Mouse (Mus musculus): ENCODE measurements around the gene Fos. TPM values are rescaled to one million over a fixed set of nuclear protein-coding genes. Genes with fewer than 3 reads are reported as not detected.
A peak's percentile ranks its signal among the peaks of the same experiment; 100 is the strongest.

Gene Fos
- polyA plus RNA-seq, 2 experiments from 2014 or later: 11.3 to 39.0 TPM

GRCm38 (mm10) chr12:85461913-85462663 is 11.6 kb upstream of the Fos start:
- no peak for ATAC-seq

DNA sequence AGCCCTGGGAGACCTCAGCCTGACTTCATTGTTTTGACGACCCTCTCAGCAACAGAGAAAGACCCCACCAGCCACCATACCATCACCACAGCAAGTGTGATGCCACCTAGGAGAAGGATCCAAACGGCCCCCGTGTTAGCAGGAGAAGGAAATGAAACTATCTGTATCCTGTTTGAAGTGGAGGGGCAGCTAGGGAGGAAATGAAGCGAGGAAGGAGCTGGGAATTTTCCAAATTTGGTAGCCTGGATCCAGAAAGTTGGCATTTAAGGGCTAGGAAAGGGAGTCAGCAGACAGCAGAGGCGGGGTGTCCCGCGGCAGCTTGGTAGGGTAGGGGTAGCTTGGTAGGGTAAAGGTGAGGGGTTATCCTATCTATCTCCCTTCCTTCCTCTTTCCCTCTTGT is 10.9 kb upstream of the Fos start:
- ATAC-seq: no peak

GRCm38 (mm10) chr12:85464431-85464830 is 9.3 kb upstream of the Fos start:
- ATAC-seq: no peak

GRCm38 (mm10) chr12:85464902-85465301 is 8.8 kb upstream of the Fos start:
- no peak for ATAC-seq

DNA sequence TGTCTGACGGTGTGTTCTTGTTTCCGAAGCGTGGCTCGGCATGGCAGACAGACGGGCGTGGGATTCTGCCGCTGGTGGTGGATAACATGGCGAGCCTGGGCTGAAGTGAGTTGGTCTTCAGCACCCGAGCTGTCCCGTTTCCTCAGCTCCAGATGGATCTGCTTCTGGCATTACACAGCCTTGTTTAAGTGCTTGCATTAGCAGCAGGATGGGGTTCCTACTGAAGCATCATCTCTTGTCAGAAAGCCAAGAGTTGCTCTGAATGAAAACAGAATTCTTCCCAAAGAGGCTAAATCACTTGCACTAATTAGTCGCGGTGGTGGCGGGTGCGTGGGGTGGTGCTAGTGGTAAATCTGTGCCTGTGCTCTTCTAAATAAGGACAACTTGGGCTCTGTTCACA is 5.8 kb upstream of the Fos start:
- ATAC-seq: no peak

GRCm38 (mm10) chr12:85468666-85469065 is 5.0 kb upstream of the Fos start:
- ATAC-seq: no peak

- ATAC-seq: peak; percentile 9
These were observed 1.6 kb upstream of the Fos start for GRCm38 (mm10) chr12:85471920-85472655.

DNA sequence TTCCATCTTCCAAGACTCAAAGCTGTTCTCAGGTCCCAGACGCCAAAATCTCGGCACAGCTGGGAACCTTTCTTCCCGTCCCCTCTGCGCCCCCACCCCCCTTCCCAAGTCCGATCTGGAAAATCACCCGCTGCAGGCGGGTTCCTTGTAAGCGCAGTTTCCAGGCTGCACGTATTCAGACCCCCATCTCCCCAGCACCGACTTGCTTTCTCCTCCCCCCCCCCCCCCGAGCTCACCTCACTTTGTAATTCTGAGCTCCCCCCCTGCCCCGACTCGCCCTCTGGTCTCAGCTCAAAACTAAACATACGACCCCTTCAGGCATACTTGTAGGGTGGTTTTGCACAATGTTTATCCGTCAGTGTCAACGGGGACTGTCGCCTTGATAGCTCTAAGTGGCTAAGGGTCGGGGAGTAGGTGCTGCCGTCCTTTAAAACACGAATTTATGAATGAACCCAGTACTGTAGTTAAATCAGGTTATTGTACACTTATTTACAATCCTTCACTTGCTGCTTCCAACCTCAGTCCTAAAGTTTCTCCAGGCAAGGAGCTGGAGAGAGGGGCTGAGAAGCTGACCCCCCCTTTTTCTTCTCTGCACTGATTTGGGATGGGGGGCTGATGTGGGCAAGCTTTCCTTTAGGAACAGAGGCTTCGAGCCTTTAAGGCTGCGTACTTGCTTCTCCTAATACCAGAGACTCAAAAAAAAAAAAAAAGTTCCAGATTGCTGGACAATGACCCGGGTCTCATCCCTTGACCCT is 857 bp upstream of the Fos start:
- no peak for ATAC-seq

DNA sequence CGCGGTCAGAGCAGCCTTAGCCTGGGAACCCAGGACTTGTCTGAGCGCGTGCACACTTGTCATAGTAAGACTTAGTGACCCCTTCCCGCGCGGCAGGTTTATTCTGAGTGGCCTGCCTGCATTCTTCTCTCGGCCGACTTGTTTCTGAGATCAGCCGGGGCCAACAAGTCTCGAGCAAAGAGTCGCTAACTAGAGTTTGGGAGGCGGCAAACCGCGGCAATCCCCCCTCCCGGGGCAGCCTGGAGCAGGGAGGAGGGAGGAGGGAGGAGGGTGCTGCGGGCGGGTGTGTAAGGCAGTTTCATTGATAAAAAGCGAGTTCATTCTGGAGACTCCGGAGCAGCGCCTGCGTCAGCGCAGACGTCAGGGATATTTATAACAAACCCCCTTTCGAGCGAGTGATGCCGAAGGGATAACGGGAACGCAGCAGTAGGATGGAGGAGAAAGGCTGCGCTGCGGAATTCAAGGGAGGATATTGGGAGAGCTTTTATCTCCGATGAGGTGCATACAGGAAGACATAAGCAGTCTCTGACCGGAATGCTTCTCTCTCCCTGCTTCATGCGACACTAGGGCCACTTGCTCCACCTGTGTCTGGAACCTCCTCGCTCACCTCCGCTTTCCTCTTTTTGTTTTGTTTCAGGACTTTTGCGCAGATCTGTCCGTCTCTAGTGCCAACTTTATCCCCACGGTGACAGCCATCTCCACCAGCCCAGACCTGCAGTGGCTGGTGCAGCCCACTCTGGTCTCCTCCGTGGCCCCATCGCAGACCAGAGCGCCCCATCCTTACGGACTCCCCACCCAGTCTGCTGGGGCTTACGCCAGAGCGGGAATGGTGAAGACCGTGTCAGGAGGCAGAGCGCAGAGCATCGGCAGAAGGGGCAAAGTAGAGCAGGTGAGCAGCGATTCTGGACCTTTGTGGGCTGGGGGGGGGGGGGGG is 875 bp downstream of the Fos start:
- ATAC-seq: peak; percentile 32

DNA sequence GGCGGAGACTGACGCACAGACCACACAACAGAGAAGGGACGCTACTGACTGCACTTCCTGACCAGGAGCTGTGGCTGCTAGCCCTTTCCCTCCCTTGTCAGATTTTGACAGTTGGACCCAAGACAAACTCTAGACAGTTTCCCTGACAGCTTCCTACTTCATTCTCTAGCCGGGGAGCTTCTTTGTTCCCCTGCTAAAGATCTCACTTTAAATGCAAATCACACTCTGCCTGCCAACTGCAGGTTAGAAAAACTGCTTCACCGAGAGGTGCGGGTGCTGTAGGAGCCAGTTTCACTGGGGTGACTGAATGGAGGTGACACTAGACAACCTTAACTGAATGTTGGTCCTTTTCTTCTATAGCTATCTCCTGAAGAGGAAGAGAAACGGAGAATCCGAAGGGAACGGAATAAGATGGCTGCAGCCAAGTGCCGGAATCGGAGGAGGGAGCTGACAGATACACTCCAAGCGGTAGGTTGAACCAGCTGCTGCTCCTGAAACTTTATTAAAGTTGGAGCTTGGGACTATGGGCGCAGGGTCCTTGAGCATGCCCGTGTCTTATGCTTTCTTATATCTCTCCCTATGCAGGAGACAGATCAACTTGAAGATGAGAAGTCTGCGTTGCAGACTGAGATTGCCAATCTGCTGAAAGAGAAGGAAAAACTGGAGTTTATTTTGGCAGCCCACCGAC is 1.7 kb downstream of the Fos start:
- no peak for ATAC-seq

DNA sequence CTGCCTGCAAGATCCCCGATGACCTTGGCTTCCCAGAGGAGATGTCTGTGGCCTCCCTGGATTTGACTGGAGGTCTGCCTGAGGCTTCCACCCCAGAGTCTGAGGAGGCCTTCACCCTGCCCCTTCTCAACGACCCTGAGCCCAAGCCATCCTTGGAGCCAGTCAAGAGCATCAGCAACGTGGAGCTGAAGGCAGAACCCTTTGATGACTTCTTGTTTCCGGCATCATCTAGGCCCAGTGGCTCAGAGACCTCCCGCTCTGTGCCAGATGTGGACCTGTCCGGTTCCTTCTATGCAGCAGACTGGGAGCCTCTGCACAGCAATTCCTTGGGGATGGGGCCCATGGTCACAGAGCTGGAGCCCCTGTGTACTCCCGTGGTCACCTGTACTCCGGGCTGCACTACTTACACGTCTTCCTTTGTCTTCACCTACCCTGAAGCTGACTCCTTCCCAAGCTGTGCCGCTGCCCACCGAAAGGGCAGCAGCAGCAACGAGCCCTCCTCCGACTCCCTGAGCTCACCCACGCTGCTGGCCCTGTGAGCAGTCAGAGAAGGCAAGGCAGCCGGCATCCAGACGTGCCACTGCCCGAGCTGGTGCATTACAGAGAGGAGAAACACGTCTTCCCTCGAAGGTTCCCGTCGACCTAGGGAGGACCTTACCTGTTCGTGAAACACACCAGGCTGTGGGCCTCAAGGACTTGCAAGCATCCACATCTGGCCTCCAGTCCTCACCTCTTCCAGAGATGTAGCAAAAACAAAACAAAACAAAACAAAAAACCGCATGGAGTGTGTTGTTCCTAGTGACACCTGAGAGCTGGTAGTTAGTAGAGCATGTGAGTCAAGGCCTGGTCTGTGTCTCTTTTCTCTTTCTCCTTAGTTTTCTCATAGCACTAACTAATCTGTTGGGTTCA is 2.5 kb downstream of the Fos start:
- no peak for ATAC-seq

GRCm38 (mm10) chr12:85477219-85477618 is 3.5 kb downstream of the Fos start:
- ATAC-seq: no peak

- ATAC-seq: no peak
These were observed 4.1 kb downstream of the Fos start for GRCm38 (mm10) chr12:85477804-85478203.

DNA sequence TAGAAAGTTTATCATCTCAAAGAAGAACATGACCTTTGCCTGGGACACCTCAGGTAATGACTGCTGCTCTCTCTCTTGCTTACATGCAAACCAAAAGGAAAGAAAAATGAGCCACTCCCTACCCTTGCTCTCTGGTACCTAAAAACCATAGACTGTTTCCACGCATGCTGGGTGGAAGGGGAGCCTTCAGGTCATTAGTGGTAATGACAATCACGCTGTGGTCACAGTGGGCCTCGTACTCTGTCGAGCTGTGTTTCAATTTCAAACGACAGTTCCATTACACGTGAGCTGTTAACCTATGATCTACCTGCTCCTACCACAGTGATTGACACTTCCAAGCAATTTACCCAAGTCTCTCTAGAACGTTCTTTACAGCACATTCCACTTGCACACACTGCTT is 5.0 kb downstream of the Fos start:
- no peak for ATAC-seq

- no peak for ATAC-seq
These were observed 5.5 kb downstream of the Fos start for GRCm38 (mm10) chr12:85479190-85479589.

DNA sequence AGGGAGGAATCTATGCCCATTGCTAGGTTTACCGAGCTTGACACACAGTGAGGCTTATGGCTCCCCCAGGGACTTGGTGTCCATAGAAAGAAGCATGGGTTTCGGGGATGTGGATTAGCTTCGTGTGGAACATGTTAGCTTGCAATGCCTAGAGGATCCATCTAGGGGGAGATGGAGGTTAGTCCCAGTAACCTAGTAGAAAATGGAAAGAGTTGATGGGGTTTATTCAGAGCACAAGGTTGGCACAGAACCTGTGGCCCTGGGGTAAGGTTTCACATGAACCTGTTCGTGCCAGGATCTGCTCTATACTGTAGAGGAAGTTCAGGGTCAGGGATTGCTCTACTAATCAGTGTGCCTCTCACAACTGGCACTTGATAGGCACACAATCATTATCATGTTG is 9.5 kb downstream of the Fos start:
- no peak for ATAC-seq

GRCm38 (mm10) chr12:85484655-85485054 is 11.0 kb downstream of the Fos start:
- ATAC-seq: no peak

DNA sequence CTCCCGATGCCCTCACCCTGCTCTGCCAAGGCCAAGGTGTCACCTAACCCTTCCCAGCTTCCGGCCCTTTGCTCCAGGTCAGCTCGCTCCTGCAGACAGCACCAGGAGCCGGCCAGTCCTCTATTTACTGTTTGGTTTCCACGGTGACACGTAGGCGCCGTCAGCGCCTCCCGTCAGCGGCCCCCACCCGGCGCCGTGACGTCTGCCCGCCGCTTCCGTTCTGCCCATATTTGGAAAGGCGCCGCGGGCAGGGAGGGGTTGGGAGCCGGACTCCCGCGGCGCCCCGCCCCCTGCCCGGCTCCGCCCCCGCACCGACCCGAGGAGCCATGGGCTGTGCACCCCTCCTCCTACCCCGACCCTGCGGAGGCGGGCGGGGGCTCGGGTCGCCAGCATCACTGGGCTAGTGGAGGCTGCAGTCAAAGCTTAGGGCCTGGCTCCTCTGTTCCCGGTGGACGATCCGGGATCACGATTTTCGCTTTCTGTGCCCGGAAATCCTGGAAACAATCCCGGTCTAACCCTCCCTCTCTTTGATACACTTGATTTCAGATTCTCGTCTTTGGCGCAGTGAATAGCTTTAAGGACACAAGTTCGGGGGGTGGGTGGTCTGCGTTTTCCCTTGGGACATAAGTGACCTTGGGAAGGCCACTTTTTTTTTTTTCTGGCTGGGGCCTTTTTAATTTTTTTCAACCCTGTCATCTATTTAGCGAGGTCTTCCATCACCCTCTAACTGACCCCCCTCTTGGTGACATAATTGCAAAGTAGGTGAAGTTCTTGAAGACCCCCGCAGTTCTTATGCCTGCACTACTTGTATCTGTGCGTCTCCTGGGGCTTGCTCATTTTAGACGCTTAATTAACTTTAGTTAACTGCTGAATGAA is 12.4 kb downstream of the Fos start:
- ATAC-seq: peak; percentile 94

DNA sequence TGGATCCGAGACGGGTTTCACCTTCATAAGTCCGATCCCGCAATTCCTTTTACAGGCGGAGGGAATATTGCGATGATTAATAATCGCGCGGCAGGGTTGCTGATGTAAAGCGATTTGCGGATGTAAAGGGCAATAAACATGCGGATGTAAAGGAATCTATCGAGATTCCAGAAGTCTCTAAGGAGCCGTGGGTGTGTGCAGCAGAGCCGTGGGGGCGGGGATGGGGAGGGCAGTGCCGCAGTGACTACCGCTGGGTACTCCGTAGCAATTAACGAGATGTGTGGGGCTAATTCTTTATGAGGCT is 13.0 kb downstream of the Fos start:
- ATAC-seq: no peak
